Mouse (Mus musculus): ENCODE results near the gene Cacng2.
A peak's percentile ranks its signal among the peaks of the same experiment; 100 is the strongest.

Cacng2 gene

GRCm38 (mm10) chr15:78119704-78120103 is at the start of gene Cacng2:
TSS of gene Cacng2 (minus strand) at chr15:78120028.
- peak; percentile 97 for DNase-seq

- no peak for DNase-seq
Measured at GRCm38 (mm10) chr15:78169566-78169965, 49.7 kb upstream of the Cacng2 start.

- no peak for DNase-seq
Measured at GRCm38 (mm10) chr15:78165292-78165691, 45.5 kb upstream of the Cacng2 start.

GRCm38 (mm10) chr15:78164466-78164865 is 44.6 kb upstream of the Cacng2 start:
- no peak for DNase-seq

GRCm38 (mm10) chr15:78161946-78162345 is 42.1 kb upstream of the Cacng2 start:
- no peak for DNase-seq

GRCm38 (mm10) chr15:78158335-78158734 is 38.5 kb upstream of the Cacng2 start:
- no peak for DNase-seq

- no peak for DNase-seq
Measured at GRCm38 (mm10) chr15:78157824-78158223, 38.0 kb upstream of the Cacng2 start.

GRCm38 (mm10) chr15:78157330-78157729 is 37.5 kb upstream of the Cacng2 start:
- no peak for DNase-seq

- DNase-seq, result no peak
Measured at GRCm38 (mm10) chr15:78155421-78155820, 35.6 kb upstream of the Cacng2 start.

- DNase-seq, result peak; percentile 47
Measured at GRCm38 (mm10) chr15:78153045-78153775, 33.4 kb upstream of the Cacng2 start.

- DNase-seq, result peak; percentile 30
Measured at GRCm38 (mm10) chr15:78148565-78148964, 28.7 kb upstream of the Cacng2 start.

- DNase-seq, result no peak
Measured at GRCm38 (mm10) chr15:78140226-78140625, 20.4 kb upstream of the Cacng2 start.

- DNase-seq, result peak; percentile 46
Measured at GRCm38 (mm10) chr15:78134606-78135005, 14.8 kb upstream of the Cacng2 start.

- DNase-seq, result no peak
Measured at GRCm38 (mm10) chr15:78133389-78133788, 13.6 kb upstream of the Cacng2 start.

GRCm38 (mm10) chr15:78119248-78119647 is 580 bp downstream of the Cacng2 start:
- no peak for DNase-seq

- DNase-seq, result no peak
Measured at GRCm38 (mm10) chr15:78118275-78118995, 1.4 kb downstream of the Cacng2 start.

GRCm38 (mm10) chr15:78117731-78118130 is 2.1 kb downstream of the Cacng2 start:
- DNase-seq, result no peak

- DNase-seq, result no peak
Measured at GRCm38 (mm10) chr15:78116936-78117335, 2.9 kb downstream of the Cacng2 start.

GRCm38 (mm10) chr15:78116244-78116643 is 3.6 kb downstream of the Cacng2 start:
- DNase-seq, result no peak

GRCm38 (mm10) chr15:78099516-78099915 is 20.3 kb downstream of the Cacng2 start:
- peak; percentile 11 for DNase-seq

- DNase-seq, result no peak
Measured at GRCm38 (mm10) chr15:78096004-78096403, 23.8 kb downstream of the Cacng2 start.

- DNase-seq, result no peak
Measured at GRCm38 (mm10) chr15:78093597-78093996, 26.2 kb downstream of the Cacng2 start.

GRCm38 (mm10) chr15:78082841-78083572 is 36.8 kb downstream of the Cacng2 start:
- DNase-seq, result peak; percentile 34

GRCm38 (mm10) chr15:78082149-78082548 is 37.7 kb downstream of the Cacng2 start:
- DNase-seq, result no peak

All from embryo, embryonic 11 days (tissue).